Mouse (Mus musculus) yolk sac, embryonic 10.5 days (tissue): Measurements from ENCODE around the gene Ddx56.
"Not testable (repeated sequence)": the region's sequence is repeated elsewhere in the genome, so short reads cannot be mapped to it uniquely, and the experiment has no call there.

ENCODE experiments used
- DNase-seq: peaks from one replicate; pipeline ENCODE4 v3.0.0-alpha.2; 2017; ENCODE audit warnings: low spot score

Gene Ddx56

DNA sequence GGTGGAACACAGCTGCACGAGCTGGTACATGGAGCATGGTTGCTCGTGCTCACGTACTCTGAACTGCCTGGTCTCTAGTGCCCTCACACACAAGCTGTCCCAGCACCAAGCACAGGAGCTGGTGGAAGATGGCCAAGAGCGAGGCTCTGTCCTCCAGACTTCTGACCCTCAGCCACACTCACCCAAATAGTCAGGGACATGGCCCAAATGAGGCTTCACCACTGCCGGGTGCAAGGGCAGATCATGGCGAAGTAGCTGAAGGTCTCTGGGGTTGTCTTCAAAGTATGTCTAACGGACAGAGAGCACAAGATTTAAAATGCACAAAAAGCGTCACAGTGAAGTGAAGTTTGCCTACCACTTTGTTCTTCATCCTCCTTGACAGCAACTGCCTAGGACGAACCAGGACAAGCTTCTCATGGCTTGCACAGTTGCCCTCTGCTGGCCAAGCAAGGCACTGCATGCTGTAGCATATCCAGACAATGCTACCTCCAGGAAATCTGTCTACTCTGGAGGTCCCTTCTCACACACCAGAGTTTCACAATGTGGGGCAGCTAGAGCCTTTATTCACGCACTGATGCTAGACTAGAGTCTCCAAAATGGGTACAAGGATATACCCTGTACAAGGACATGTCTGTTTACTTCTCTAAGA is 6.0 kb downstream of the Ddx56 start:
- DNase-seq: peak; percentile 62

DNA sequence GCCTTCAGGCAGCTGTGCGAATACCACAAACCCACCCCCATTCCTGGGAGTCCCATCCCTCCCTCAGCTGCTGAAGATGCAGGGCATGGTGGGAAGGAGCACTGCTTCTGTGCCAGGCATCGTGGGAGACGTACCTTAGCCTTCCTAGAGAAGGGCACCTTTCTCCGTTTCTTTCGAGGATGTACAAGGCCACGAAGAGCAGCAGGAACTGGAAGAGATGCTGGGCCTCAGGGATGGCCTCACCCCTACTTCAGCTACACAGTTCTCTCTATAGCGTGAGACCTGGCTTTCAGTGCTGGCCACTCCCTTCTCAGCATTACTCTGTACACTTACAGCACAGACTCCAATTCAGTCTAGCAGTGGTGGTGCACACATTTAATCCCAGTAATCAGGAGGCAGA is 8.2 kb downstream of the Ddx56 start:
- DNase-seq: no peak

DNA sequence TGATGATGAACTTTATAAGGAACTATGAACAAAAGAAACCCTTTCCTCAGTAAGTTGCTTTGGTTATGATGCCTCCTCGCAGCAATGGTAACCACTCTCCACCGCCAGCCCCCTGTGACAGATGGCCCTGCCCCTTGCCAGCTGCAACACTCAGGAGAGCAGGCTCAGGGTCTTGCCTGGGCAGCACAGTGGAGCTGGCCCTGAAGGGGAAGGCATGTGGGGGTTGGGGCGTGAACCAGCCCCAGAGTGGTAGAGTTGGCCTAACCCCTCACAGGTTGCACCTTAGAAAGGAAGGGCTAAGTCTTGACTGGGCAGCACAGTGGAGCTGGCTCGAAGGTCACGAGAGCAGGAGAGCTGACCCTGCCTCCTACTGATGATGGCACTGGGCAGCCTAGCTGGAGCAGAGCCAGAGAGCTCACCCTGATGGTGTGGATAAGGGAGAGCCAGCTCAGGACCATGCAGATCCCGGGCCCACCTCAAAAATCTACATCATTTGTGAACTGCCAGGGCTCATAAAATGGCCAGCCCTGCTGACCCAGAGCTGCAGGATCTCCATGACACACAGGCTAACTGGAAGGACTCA is 11.0 kb downstream of the Ddx56 start:
- no peak for DNase-seq

DNA sequence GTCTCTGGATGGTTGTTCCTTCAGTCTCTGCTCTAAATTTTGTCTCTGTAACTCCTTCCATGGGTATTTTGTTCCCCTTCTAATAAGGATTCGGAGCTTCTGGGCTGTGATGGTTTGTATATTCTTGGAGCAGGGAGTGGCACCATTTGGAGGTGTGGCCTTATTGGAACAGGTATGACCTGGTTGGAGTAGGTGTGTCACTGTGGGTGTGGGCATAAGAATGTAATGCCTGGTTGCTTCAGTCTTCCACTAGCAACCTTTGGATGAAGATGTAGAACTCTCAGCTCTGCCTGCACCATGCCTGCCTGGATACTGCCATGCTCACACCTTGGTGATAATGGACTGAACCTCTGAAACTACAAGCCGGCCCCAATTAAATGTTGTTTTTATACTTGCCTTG is 13.0 kb downstream of the Ddx56 start:
- not testable (repeated sequence) for DNase-seq

- no peak for DNase-seq
Observed at GRCm38 (mm10) chr11:6252824-6253223, 14.7 kb downstream of the Ddx56 start.

- DNase-seq: no peak
Observed at GRCm38 (mm10) chr11:6252248-6252647, 15.3 kb downstream of the Ddx56 start.

- DNase-seq: no peak
Observed at GRCm38 (mm10) chr11:6244707-6245106, 22.9 kb downstream of the Ddx56 start.

GRCm38 (mm10) chr11:6233025-6233424 is 34.5 kb downstream of the Ddx56 start:
- peak; percentile 15 for DNase-seq

GRCm38 (mm10) chr11:6230012-6230411 is 37.6 kb downstream of the Ddx56 start, which contains the start of gene Npc1l1:
Gene Npc1l1 (minus strand): TSS chr11:6230143.
- peak; percentile 16 for DNase-seq

GRCm38 (mm10) chr11:6224541-6225229 is 42.9 kb downstream of the Ddx56 start:
- DNase-seq: no peak

DNA sequence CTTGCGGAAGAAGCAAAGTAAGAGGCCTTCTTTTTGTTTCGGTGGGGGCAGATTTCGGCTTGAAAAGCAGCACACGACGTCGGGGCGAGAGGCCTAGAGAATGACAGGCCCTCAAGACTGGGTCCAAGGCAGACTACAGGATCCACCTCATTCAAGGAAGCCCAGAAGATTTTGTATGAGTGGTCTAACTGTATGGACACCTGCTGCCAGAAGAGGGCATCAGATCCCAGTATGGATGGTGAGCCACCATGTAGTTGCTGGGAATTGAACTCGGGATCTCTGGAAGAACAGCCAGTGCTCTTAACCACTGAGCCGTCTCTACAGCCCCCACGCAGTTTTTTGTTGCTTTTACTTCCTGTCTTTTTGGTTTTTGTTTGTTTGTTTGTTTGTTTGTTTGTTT is 45.4 kb downstream of the Ddx56 start:
- no peak for DNase-seq

- no peak for DNase-seq
Observed at GRCm38 (mm10) chr11:6219967-6220366, 47.6 kb downstream of the Ddx56 start.

DNA sequence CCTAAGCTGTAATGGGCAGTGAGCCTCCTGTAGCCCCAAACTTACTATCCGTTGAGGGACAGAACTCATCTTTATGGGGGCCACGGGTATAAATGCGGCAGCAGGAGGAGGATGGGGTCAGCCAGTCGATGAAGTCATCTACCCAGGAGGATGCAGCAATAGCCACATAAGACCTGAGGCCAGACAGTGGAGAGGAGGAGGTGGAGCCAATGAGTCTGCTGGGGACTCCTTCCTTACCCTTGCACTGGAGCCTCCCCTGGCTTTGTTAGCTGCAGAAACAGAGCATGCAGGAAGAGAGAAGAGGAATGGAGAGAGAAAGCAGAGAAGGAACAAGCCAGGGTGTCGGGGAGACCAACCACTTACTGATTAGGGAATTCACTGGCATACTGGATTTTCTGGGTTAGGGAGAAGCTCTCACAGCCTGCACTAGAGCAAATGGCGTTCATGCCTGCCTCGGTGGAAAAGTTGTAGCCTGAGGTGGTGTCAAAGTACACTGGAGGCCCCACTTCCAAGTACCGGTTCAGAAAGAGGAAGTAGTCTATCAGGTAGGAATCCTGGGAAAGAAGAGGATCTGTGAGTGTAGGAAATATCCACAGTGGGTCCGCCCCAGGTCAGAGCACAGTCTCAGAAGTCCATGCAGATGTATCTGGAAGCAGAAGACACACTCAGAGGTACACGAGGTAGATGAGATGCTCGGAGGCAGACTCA is 49.2 kb downstream of the Ddx56 start:
- DNase-seq: no peak

DNA sequence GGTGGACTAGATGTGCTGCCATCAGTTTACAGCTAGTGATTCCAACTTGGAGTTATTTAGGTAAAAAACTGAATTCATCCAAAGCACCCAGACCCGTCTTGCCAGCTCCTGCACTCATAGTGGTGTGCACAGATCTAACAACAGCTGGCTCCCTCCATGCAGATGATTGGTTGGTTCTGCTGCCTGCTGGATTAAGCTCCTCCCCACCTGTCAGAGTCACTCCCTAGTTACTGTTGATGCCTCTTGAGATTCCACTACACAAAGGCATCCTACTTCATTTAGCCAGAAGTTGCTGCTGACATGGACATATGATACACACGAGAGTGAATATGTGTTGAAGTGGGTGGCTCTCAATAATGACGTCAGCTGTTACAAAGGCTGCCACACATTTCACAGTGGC is 50.7 kb downstream of the Ddx56 start:
- DNase-seq: no peak
